Mouse (Mus musculus): ENCODE measurements around the gene Rbfox1.

- TF ChIP-seq EP300 (IDR thresholded peaks at IDR 0.05; ENCODE audit: insufficient read depth, low read depth, low read length) (no peak), CTCF (IDR thresholded peaks at IDR 0.05; ENCODE audit: low read depth, low read length) (no peak)
Observed at GRCm38 (mm10) chr16:7187788-7188187, 1302.6 kb downstream of the Rbfox1 start.
